Mouse (Mus musculus): ENCODE measurements around the gene Egfr. TPM values are rescaled to one million over a fixed set of nuclear protein-coding genes. Genes with fewer than 3 reads are reported as not detected.

The Egfr gene
- polyA plus RNA-seq, 1 experiment from 2014 or later: 2.1 TPM

- DNase-seq (ENCODE audit: low spot score) (peak; percentile 51), ATAC-seq (peak; percentile 84)
- Histone ChIP-seq H3K9ac (ENCODE audit: low read length) (no peak overlapping the region), H3K9me3 (replicated peaks; ENCODE audit: control insufficient read depth, low read length) (no peaks in the 10 kb centered on the region), H3K4me1 (ENCODE audit: control insufficient read depth, insufficient read depth, low read length) (no peaks in the 10 kb centered on the region), H3K36me3 (ENCODE audit: control insufficient read depth, insufficient read depth, low read length) (no peaks in the 10 kb centered on the region), H3K27ac (ENCODE audit: low read depth, low read length) (no peak overlapping the region), H3K4me3 (ENCODE audit: low read depth, low read length) (no peak overlapping the region), H3K4me2 (ENCODE audit: low read length) (no peak overlapping the region), H3K27me3 (replicated peaks; ENCODE audit: control insufficient read depth, insufficient read depth, low read length) (no peaks in the 10 kb centered on the region)
- 43% methylated on average over 3 of the region's 3 CpGs for WGBS
These were observed 17.8 kb downstream of the Egfr start for GRCm38 (mm10) chr11:16769709-16770303.

- H3K4me1 ChIP-seq (ENCODE audit: control insufficient read depth, insufficient read depth, low read length): no peaks in the 10 kb centered on the region
- WGBS: 83% methylated on average over 4 of the region's 4 CpGs
- no peak overlapping the region for H3K9ac ChIP-seq (ENCODE audit: low read length)
- no peaks in the 10 kb centered on the region for H3K36me3 ChIP-seq (ENCODE audit: control insufficient read depth, insufficient read depth, low read length)
- H3K4me3 ChIP-seq (ENCODE audit: low read depth, low read length): no peak overlapping the region
- no peak overlapping the region for H3K4me2 ChIP-seq (ENCODE audit: low read length)
- DNase-seq (ENCODE audit: low spot score) (no peak), ATAC-seq (no peak)
- H3K27me3 ChIP-seq (replicated peaks; ENCODE audit: control insufficient read depth, insufficient read depth, low read length): no peaks in the 10 kb centered on the region
- H3K9me3 ChIP-seq (replicated peaks; ENCODE audit: control insufficient read depth, low read length): no peaks in the 10 kb centered on the region
- no peak overlapping the region for H3K27ac ChIP-seq (ENCODE audit: low read depth, low read length)
These were observed 19.0 kb downstream of the Egfr start for GRCm38 (mm10) chr11:16770966-16771365.

- peak; percentile 11 for DNase-seq (ENCODE audit: low spot score)
These were observed 20.7 kb downstream of the Egfr start for GRCm38 (mm10) chr11:16772717-16773116.

GRCm38 (mm10) chr11:16776967-16777366 is 25.0 kb downstream of the Egfr start:
- Histone ChIP-seq H3K27ac (ENCODE audit: low read depth, low read length) (no peak overlapping the region), H3K9ac (ENCODE audit: low read length) (no peak overlapping the region), H3K9me3 (replicated peaks; ENCODE audit: control insufficient read depth, low read length) (no peaks in the 10 kb centered on the region), H3K4me1 (ENCODE audit: control insufficient read depth, insufficient read depth, low read length) (0 out of 2 replicates have a peak, but pooled peaks cover 3% of the 10 kb centered on the region), H3K27me3 (replicated peaks; ENCODE audit: control insufficient read depth, insufficient read depth, low read length) (no peaks in the 10 kb centered on the region), H3K4me3 (ENCODE audit: low read depth, low read length) (no peak overlapping the region), H3K36me3 (ENCODE audit: control insufficient read depth, insufficient read depth, low read length) (no peaks in the 10 kb centered on the region), H3K4me2 (ENCODE audit: low read length) (no peak overlapping the region)
- DNase-seq (ENCODE audit: low spot score) (no peak), ATAC-seq (no peak)
- WGBS: 85% methylated on average over 2 of the region's 2 CpGs

More at GRCm38 (mm10) chr11:16772717-16773116, 20.7 kb downstream of the Egfr start:
- no peaks in the 10 kb centered on the region for H3K36me3 ChIP-seq (ENCODE audit: control insufficient read depth, insufficient read depth, low read length)
- ATAC-seq: no peak
- H3K9me3 ChIP-seq (replicated peaks; ENCODE audit: control insufficient read depth, low read length): no peaks in the 10 kb centered on the region
- H3K4me2 ChIP-seq (ENCODE audit: low read length): no peak overlapping the region
- no peaks in the 10 kb centered on the region for H3K27me3 ChIP-seq (replicated peaks; ENCODE audit: control insufficient read depth, insufficient read depth, low read length)
- no peak overlapping the region for H3K9ac ChIP-seq (ENCODE audit: low read length)
- WGBS: 78% methylated on average over 4 of the region's 4 CpGs
- H3K4me3 ChIP-seq (ENCODE audit: low read depth, low read length): no peak overlapping the region
- no peak overlapping the region for H3K27ac ChIP-seq (ENCODE audit: low read depth, low read length)
- H3K4me1 ChIP-seq (ENCODE audit: control insufficient read depth, insufficient read depth, low read length): no peaks in the 10 kb centered on the region

- Histone ChIP-seq H3K27me3 (replicated peaks; ENCODE audit: control insufficient read depth, insufficient read depth, low read length) (no peaks in the 10 kb centered on the region), H3K36me3 (ENCODE audit: control insufficient read depth, insufficient read depth, low read length) (no peaks in the 10 kb centered on the region), H3K4me2 (ENCODE audit: low read length) (no peak overlapping the region), H3K9me3 (replicated peaks; ENCODE audit: control insufficient read depth, low read length) (no peaks in the 10 kb centered on the region), H3K4me1 (ENCODE audit: control insufficient read depth, insufficient read depth, low read length) (0 out of 2 replicates have a peak, but pooled peaks cover 3% of the 10 kb centered on the region), H3K4me3 (ENCODE audit: low read depth, low read length) (no peak overlapping the region), H3K27ac (ENCODE audit: low read depth, low read length) (no peak overlapping the region), H3K9ac (ENCODE audit: low read length) (no peak overlapping the region)
- 74% methylated on average over 2 of the region's 2 CpGs for WGBS
- no peak for DNase-seq (ENCODE audit: low spot score)
- ATAC-seq: no peak
These were observed 29.6 kb downstream of the Egfr start for GRCm38 (mm10) chr11:16781604-16782003.

GRCm38 (mm10) chr11:16783926-16784659 is 32.1 kb downstream of the Egfr start:
- Histone ChIP-seq H3K27ac (ENCODE audit: low read depth, low read length) (no peak overlapping the region), H3K4me1 (ENCODE audit: control insufficient read depth, insufficient read depth, low read length) (0 out of 2 replicates have a peak, but pooled peaks cover 3% of the 10 kb centered on the region), H3K4me3 (ENCODE audit: low read depth, low read length) (no peak overlapping the region), H3K9ac (ENCODE audit: low read length) (no peak overlapping the region), H3K9me3 (replicated peaks; ENCODE audit: control insufficient read depth, low read length) (no peaks in the 10 kb centered on the region), H3K4me2 (ENCODE audit: low read length) (no peak overlapping the region), H3K36me3 (ENCODE audit: control insufficient read depth, insufficient read depth, low read length) (no peaks in the 10 kb centered on the region), H3K27me3 (replicated peaks; ENCODE audit: control insufficient read depth, insufficient read depth, low read length) (no peaks in the 10 kb centered on the region)
- no peak for ATAC-seq
- WGBS: 90% methylated on average over 8 of the region's 8 CpGs
- no peak for DNase-seq (ENCODE audit: low spot score)

GRCm38 (mm10) chr11:16792638-16793585 is 40.9 kb downstream of the Egfr start:
- Histone ChIP-seq H3K4me3 (ENCODE audit: low read depth, low read length) (no peak overlapping the region), H3K27ac (ENCODE audit: low read depth, low read length) (no peak overlapping the region), H3K27me3 (replicated peaks; ENCODE audit: control insufficient read depth, insufficient read depth, low read length) (no peaks in the 10 kb centered on the region), H3K4me2 (ENCODE audit: low read length) (no peak overlapping the region), H3K36me3 (ENCODE audit: control insufficient read depth, insufficient read depth, low read length) (no peaks in the 10 kb centered on the region), H3K9me3 (replicated peaks; ENCODE audit: control insufficient read depth, low read length) (no peaks in the 10 kb centered on the region), H3K4me1 (ENCODE audit: control insufficient read depth, insufficient read depth, low read length) (no peaks in the 10 kb centered on the region), H3K9ac (ENCODE audit: low read length) (no peak overlapping the region)
- ATAC-seq (no peak), DNase-seq (ENCODE audit: low spot score) (no peak)
- WGBS: 70% methylated on average over 5 of the region's 5 CpGs

- Histone ChIP-seq H3K4me2 (ENCODE audit: low read length) (no peak overlapping the region), H3K27ac (ENCODE audit: low read depth, low read length) (no peak overlapping the region), H3K27me3 (replicated peaks; ENCODE audit: control insufficient read depth, insufficient read depth, low read length) (no peaks in the 10 kb centered on the region), H3K9ac (ENCODE audit: low read length) (no peak overlapping the region), H3K36me3 (ENCODE audit: control insufficient read depth, insufficient read depth, low read length) (no peaks in the 10 kb centered on the region), H3K4me1 (ENCODE audit: control insufficient read depth, insufficient read depth, low read length) (no peaks in the 10 kb centered on the region), H3K9me3 (replicated peaks; ENCODE audit: control insufficient read depth, low read length) (no peaks in the 10 kb centered on the region), H3K4me3 (ENCODE audit: low read depth, low read length) (no peak overlapping the region)
- ATAC-seq (no peak), DNase-seq (ENCODE audit: low spot score) (no peak)
These were observed 43.0 kb downstream of the Egfr start for GRCm38 (mm10) chr11:16795012-16795411.

Data from forebrain, embryonic 14.5 days (tissue).